Mouse (Mus musculus): ENCODE measurements around the gene Nrl. TPM values are rescaled to one million over a fixed set of nuclear protein-coding genes. Genes with fewer than 3 reads are reported as not detected.

The Nrl gene
- polyA plus RNA-seq, 1 experiment from 2014 or later, result not detected

DNA sequence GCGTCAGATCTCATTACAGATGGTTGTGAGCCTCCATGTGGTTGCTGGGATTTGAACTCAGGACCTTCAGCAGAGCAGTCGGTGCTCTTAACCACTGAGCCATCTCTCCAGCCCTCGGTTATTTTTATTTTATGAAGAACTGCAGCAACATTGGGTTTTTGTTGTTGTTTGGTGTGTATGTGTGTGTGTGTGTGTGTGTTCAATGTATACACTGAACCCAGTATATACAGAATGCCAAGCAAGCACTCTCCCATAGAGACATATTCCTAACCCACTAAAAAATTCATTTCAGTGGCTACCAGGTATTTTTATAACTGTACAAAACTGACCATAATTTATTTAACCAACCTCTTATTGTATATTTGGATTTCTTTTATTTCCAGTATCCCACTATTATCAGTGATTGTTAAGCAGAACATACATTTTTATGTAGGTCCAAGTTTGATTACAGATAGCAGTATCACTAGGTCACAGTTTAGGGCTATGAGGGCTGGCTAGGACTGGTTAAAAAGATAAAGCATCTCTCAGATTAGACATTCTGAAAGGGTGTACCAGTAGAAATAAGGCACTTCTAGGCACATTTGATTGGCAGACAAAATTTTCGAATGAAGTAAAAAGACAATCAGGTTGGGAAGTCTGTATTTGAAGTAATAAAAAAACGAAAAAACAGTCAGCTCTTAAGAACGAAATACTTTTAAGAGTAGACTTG is 34.1 kb upstream of the Nrl start:
- Histone ChIP-seq H3K4me1 (replicated peaks; ENCODE audit: control insufficient read depth, insufficient read depth, low read length) (peaks cover 20% of the 10 kb centered on the region), H3K27ac (ENCODE audit: low read length) (0 out of 2 replicates have a peak overlapping the region, but pooled peaks have one; percentile 17), H3K9ac (ENCODE audit: low read length) (no peak overlapping the region), H3K4me3 (ENCODE audit: low read length) (no peak overlapping the region), H3K4me2 (ENCODE audit: low read depth, low read length) (peak overlapping the region; percentile 91), H3K36me3 (ENCODE audit: control insufficient read depth, insufficient read depth, low read length) (peaks cover 1% of the 10 kb centered on the region; the same call in 1 of the 2 replicates), H3K9me3 (ENCODE audit: control insufficient read depth, low read length) (no peaks in the 10 kb centered on the region), H3K27me3 (ENCODE audit: control insufficient read depth, insufficient read depth, low read depth, low read length) (no peaks in the 10 kb centered on the region)
- ATAC-seq (ENCODE audit: low read depth), result no peak
- 46% methylated on average over 6 of the region's 6 CpGs for WGBS

DNA sequence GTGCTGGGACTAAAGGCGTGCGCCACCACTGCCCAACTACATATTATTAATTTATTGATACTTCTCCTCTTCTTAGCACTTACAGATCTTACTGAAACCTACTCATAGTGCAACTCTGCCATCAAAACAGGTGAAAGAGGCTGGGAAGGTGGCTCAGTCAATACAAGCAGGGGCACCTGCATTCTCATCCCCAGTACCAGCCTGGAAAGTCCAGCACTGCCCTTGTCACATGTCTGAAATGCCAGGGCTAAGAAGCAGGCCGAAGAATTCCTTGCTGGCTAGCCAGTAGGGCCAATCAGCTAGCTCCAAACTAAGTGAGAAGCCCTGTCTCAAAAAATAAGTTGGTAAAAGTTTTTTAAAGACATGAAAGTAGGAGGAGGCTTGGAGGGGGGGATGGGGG is 32.8 kb upstream of the Nrl start:
- no peak for ATAC-seq (ENCODE audit: low read depth)
- Histone ChIP-seq H3K4me1 (replicated peaks; ENCODE audit: control insufficient read depth, insufficient read depth, low read length) (peaks cover 20% of the 10 kb centered on the region), H3K9me3 (ENCODE audit: control insufficient read depth, low read length) (no peaks in the 10 kb centered on the region), H3K9ac (ENCODE audit: low read length) (no peak overlapping the region), H3K4me2 (ENCODE audit: low read depth, low read length) (no peak overlapping the region), H3K27me3 (ENCODE audit: control insufficient read depth, insufficient read depth, low read depth, low read length) (no peaks in the 10 kb centered on the region), H3K27ac (ENCODE audit: low read length) (0 out of 2 replicates have a peak overlapping the region, but pooled peaks have one; percentile 47), H3K4me3 (ENCODE audit: low read length) (no peak overlapping the region), H3K36me3 (ENCODE audit: control insufficient read depth, insufficient read depth, low read length) (no peaks in the 10 kb centered on the region)
- WGBS, result 78% methylated on average over 3 of the region's 3 CpGs

DNA sequence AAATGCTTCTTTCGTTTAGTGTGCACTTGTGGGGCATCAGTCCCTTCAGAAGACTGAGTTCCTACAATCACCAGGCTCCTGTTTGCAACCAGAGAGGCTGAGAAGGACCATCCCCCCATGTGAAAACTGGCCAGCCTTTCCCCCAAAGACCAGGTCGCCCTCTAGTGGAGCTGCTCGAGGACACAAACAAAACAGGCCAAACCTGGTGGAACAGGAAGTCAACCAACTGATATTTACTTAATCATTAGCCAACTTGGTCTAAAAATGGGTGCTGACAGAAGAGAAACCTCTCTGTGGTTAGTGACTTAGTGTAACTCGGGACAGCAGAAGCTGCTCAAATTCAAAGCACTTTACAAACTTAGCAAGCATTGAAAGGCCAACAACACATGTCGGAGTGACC is 32.2 kb upstream of the Nrl start:
- Histone ChIP-seq H3K4me3 (ENCODE audit: low read length) (no peak overlapping the region), H3K9me3 (ENCODE audit: control insufficient read depth, low read length) (no peaks in the 10 kb centered on the region), H3K4me1 (replicated peaks; ENCODE audit: control insufficient read depth, insufficient read depth, low read length) (peaks cover 17% of the 10 kb centered on the region), H3K36me3 (ENCODE audit: control insufficient read depth, insufficient read depth, low read length) (no peaks in the 10 kb centered on the region), H3K9ac (ENCODE audit: low read length) (no peak overlapping the region), H3K27me3 (ENCODE audit: control insufficient read depth, insufficient read depth, low read depth, low read length) (no peaks in the 10 kb centered on the region), H3K27ac (ENCODE audit: low read length) (peak overlapping the region; percentile 47; the same call in 1 of the 2 replicates), H3K4me2 (ENCODE audit: low read depth, low read length) (no peak overlapping the region)
- 18% methylated on average over 5 of the region's 5 CpGs for WGBS
- no peak for ATAC-seq (ENCODE audit: low read depth)

DNA sequence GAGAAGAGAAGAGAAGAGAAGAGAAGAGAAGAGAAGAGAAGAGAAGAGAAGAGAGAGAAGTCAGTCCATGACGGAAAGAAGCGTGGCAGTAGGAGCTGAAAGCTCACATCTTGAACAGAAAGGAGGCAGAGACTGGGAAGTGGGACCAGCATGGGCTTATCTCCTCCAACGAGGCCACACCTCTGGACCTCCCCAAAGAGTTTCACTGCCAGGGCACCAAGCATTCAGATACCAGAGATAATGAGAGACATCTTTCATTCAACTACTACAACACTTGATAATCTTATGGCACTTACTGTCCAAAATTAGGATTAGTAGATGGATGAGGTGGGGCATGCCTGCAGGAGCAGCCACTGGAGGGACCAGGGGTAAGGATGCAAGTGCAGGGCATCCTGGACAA is 31.0 kb upstream of the Nrl start:
- Histone ChIP-seq H3K4me1 (replicated peaks; ENCODE audit: control insufficient read depth, insufficient read depth, low read length) (peaks cover 6% of the 10 kb centered on the region), H3K27me3 (ENCODE audit: control insufficient read depth, insufficient read depth, low read depth, low read length) (no peaks in the 10 kb centered on the region), H3K27ac (ENCODE audit: low read length) (no peak overlapping the region), H3K9me3 (ENCODE audit: control insufficient read depth, low read length) (no peaks in the 10 kb centered on the region), H3K4me3 (ENCODE audit: low read length) (no peak overlapping the region), H3K9ac (ENCODE audit: low read length) (no peak overlapping the region), H3K36me3 (ENCODE audit: control insufficient read depth, insufficient read depth, low read length) (no peaks in the 10 kb centered on the region), H3K4me2 (ENCODE audit: low read depth, low read length) (no peak overlapping the region)
- ATAC-seq (ENCODE audit: low read depth), result no peak
- 74% methylated on average over 3 of the region's 3 CpGs for WGBS

DNA sequence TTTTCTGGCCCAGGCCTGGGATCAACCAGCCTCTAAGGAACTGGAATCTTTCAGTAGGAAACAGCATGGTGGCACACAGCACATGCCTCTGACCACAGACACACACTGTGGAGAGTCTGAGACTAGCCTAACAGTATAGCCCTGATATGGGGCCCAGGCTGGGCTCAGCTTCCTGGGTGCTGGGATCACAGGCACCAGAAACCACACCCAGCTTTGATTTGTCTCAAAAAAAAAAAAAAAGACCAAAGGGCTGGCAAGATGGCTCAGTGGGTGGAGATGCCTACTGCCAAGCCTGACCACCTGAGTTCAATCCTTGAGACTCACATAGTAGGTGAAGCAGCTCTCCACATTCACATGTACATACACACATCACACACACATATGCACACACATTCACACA is 29.9 kb upstream of the Nrl start:
- no peak overlapping the region for H3K4me3 ChIP-seq (ENCODE audit: low read length)
- H3K4me2 ChIP-seq (ENCODE audit: low read depth, low read length), result no peak overlapping the region
- H3K27me3 ChIP-seq (ENCODE audit: control insufficient read depth, insufficient read depth, low read depth, low read length), result no peaks in the 10 kb centered on the region
- H3K9ac ChIP-seq (ENCODE audit: low read length), result no peak overlapping the region
- H3K9me3 ChIP-seq (ENCODE audit: control insufficient read depth, low read length), result no peaks in the 10 kb centered on the region
- H3K36me3 ChIP-seq (ENCODE audit: control insufficient read depth, insufficient read depth, low read length), result peaks cover 1% of the 10 kb centered on the region
- peaks cover 6% of the 10 kb centered on the region for H3K4me1 ChIP-seq (replicated peaks; ENCODE audit: control insufficient read depth, insufficient read depth, low read length)
- ATAC-seq (ENCODE audit: low read depth), result no peak
- H3K27ac ChIP-seq (ENCODE audit: low read length), result no peak overlapping the region

DNA sequence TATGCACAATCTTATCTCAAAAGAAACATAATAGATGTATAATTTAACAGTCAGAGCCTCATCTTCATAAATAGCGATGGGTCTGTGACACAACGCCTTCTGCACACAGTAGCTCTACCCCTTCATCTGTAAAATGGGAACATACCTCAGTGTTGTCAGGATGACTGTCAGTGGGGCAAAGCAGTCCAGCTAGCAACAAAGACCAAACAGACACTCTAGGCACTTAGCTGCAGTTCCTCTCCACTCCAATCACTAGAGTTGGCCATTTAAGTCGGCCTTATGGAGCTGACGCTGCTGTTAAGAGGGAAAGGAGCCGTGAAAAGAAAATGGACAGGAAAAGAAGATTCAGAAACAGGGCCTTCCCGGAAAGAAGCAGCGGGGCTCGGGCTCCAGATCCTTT is 27.0 kb upstream of the Nrl start:
- Histone ChIP-seq H3K27me3 (ENCODE audit: control insufficient read depth, insufficient read depth, low read depth, low read length) (no peaks in the 10 kb centered on the region), H3K4me2 (ENCODE audit: low read depth, low read length) (no peak overlapping the region), H3K36me3 (ENCODE audit: control insufficient read depth, insufficient read depth, low read length) (peaks cover 21% of the 10 kb centered on the region), H3K4me1 (replicated peaks; ENCODE audit: control insufficient read depth, insufficient read depth, low read length) (peaks cover 2% of the 10 kb centered on the region), H3K27ac (ENCODE audit: low read length) (no peak overlapping the region), H3K9me3 (ENCODE audit: control insufficient read depth, low read length) (no peaks in the 10 kb centered on the region), H3K9ac (ENCODE audit: low read length) (no peak overlapping the region), H3K4me3 (ENCODE audit: low read length) (no peak overlapping the region)
- WGBS, result 90% methylated on average over 8 of the region's 8 CpGs
- ATAC-seq (ENCODE audit: low read depth), result no peak

DNA sequence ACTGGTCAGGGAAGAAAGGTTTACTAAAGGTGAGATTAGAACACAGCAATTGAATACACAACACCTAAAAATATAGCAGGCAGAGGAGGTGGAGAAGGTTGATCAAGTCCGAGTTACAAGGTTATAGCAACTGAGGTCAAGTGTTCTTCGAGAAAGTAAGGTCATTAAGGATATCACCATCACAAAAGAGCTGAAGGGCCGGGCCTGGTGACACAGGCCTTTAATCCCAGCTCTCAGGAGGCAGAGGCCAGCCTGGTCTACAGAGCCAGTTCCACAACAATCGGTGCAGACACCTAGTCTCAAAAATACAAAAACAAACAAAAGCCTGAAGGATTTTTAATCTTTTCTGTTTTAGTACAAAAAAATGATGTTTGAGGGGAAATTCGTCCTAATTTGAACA is 26.6 kb upstream of the Nrl start:
- H3K4me1 ChIP-seq (replicated peaks; ENCODE audit: control insufficient read depth, insufficient read depth, low read length), result no peaks in the 10 kb centered on the region
- 70% methylated on average over 5 of the region's 5 CpGs for WGBS
- no peak overlapping the region for H3K4me2 ChIP-seq (ENCODE audit: low read depth, low read length)
- peaks cover 21% of the 10 kb centered on the region for H3K36me3 ChIP-seq (ENCODE audit: control insufficient read depth, insufficient read depth, low read length)
- H3K9me3 ChIP-seq (ENCODE audit: control insufficient read depth, low read length), result no peaks in the 10 kb centered on the region
- H3K4me3 ChIP-seq (ENCODE audit: low read length), result no peak overlapping the region
- no peak overlapping the region for H3K27ac ChIP-seq (ENCODE audit: low read length)
- ATAC-seq (ENCODE audit: low read depth), result no peak
- no peaks in the 10 kb centered on the region for H3K27me3 ChIP-seq (ENCODE audit: control insufficient read depth, insufficient read depth, low read depth, low read length)
- H3K9ac ChIP-seq (ENCODE audit: low read length), result no peak overlapping the region

DNA sequence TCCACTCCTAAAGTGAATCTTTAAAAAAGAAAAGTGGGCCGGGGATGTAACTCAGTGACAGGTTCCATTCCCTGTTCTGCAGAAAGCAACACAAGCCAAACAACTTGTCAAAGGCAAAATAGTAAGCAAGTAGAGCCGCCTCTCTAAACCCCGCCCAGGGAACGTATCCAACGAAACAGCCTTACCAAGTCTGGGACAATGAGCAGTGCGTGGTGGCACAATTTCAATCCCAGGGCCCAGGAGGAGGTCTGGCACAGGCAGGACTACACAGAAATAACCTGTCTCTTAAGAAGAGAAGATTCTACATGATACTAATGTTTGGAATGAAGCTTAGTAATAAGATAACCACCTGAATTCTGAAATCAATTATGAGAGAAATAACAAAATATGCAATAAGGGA is 25.4 kb upstream of the Nrl start:
- no peak for ATAC-seq (ENCODE audit: low read depth)
- no peaks in the 10 kb centered on the region for H3K27me3 ChIP-seq (ENCODE audit: control insufficient read depth, insufficient read depth, low read depth, low read length)
- peaks cover 31% of the 10 kb centered on the region for H3K36me3 ChIP-seq (ENCODE audit: control insufficient read depth, insufficient read depth, low read length)
- WGBS, result 81% methylated on average over 6 of the region's 6 CpGs
- H3K4me2 ChIP-seq (ENCODE audit: low read depth, low read length), result no peak overlapping the region
- no peak overlapping the region for H3K27ac ChIP-seq (ENCODE audit: low read length)
- H3K4me3 ChIP-seq (ENCODE audit: low read length), result no peak overlapping the region
- no peaks in the 10 kb centered on the region for H3K9me3 ChIP-seq (ENCODE audit: control insufficient read depth, low read length)
- no peaks in the 10 kb centered on the region for H3K4me1 ChIP-seq (replicated peaks; ENCODE audit: control insufficient read depth, insufficient read depth, low read length)
- no peak overlapping the region for H3K9ac ChIP-seq (ENCODE audit: low read length)

DNA sequence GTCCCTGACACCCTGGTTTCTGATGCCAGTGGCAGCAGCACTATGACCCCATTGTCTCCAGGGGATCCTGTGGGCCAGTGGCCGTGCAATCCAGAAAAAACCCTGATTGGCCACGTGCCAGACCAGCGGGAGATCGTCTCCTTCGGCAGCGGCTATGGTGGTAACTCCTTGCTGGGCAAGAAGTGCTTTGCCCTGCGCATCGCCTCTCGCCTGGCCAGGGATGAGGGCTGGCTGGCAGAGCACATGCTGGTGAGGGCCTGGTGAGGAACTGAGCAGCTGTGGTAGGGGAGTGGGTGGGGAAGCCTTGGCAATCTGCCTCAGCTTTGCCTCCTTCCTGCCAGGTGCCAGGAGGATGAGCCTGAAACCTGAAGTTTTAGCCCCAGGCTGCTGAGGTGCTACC is 19.6 kb upstream of the Nrl start:
- ATAC-seq (ENCODE audit: low read depth), result no peak
- no peak overlapping the region for H3K4me2 ChIP-seq (ENCODE audit: low read depth, low read length)
- H3K27me3 ChIP-seq (ENCODE audit: control insufficient read depth, insufficient read depth, low read depth, low read length), result no peaks in the 10 kb centered on the region
- no peak overlapping the region for H3K4me3 ChIP-seq (ENCODE audit: low read length)
- no peaks in the 10 kb centered on the region for H3K9me3 ChIP-seq (ENCODE audit: control insufficient read depth, low read length)
- H3K27ac ChIP-seq (ENCODE audit: low read length), result no peak overlapping the region
- no peak overlapping the region for H3K9ac ChIP-seq (ENCODE audit: low read length)
- peaks cover 44% of the 10 kb centered on the region for H3K36me3 ChIP-seq (ENCODE audit: control insufficient read depth, insufficient read depth, low read length)
- whole genome bisulfite sequencing, result 55% methylated on average over 9 of the region's 9 CpGs
- peaks cover 12% of the 10 kb centered on the region for H3K4me1 ChIP-seq (replicated peaks; ENCODE audit: control insufficient read depth, insufficient read depth, low read length)

DNA sequence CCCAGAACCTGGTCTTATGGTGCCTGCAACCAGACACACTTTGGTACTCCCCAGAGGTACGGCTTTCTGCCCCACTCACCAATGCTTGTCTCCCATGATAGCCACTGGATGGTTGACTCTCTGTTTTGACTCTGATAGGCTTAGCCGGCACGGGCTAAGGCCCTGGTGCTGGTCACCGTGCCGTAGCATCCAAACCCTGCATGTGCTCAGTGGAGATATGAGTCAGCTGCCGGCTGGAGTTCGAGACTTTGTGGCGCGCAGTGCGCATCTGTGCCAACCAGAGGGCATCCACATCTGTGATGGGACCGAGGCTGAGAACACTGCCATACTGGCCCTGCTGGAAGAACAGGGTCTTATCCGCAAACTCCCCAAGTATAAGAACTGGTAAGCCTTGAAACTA is 17.5 kb upstream of the Nrl start:
- no peak for ATAC-seq (ENCODE audit: low read depth)
- H3K36me3 ChIP-seq (ENCODE audit: control insufficient read depth, insufficient read depth, low read length), result peaks cover 27% of the 10 kb centered on the region
- 96% methylated on average over 12 of the region's 12 CpGs for WGBS

More for the DNA sequence above, 17.5 kb upstream of the Nrl start:
- Histone ChIP-seq H3K27me3 (ENCODE audit: control insufficient read depth, insufficient read depth, low read depth, low read length) (no peaks in the 10 kb centered on the region), H3K9me3 (ENCODE audit: control insufficient read depth, low read length) (no peaks in the 10 kb centered on the region), H3K27ac (ENCODE audit: low read length) (no peak overlapping the region), H3K4me1 (replicated peaks; ENCODE audit: control insufficient read depth, insufficient read depth, low read length) (peaks cover 12% of the 10 kb centered on the region), H3K4me2 (ENCODE audit: low read depth, low read length) (no peak overlapping the region), H3K9ac (ENCODE audit: low read length) (no peak overlapping the region), H3K4me3 (ENCODE audit: low read length) (no peak overlapping the region)
